Mouse (Mus musculus): ENCODE data around the gene Hoxb6.

Gene Hoxb6

GRCm38 (mm10) chr11:96301064-96301431, 8.8 kb downstream of the Hoxb6 start:
- DNase-seq (ENCODE audit: low read depth) = no peak

- no peak for DNase-seq (ENCODE audit: low read depth)
Measured at GRCm38 (mm10) chr11:96301837-96302236, 9.6 kb downstream of the Hoxb6 start.

GRCm38 (mm10) chr11:96302381-96303150, 10.3 kb downstream of the Hoxb6 start:
- DNase-seq (ENCODE audit: low read depth) = no peak

- DNase-seq (ENCODE audit: low read depth) = no peak
Measured at GRCm38 (mm10) chr11:96303151-96304099, 11.1 kb downstream of the Hoxb6 start, which contains the start of gene Hoxb5. TSS of gene Hoxb5 (plus strand) at chr11:96303336.

GRCm38 (mm10) chr11:96304381-96305195, 12.3 kb downstream of the Hoxb6 start:
- DNase-seq (ENCODE audit: low read depth) = no peak

- DNase-seq (ENCODE audit: low read depth) = no peak
Measured at GRCm38 (mm10) chr11:96305505-96306182, 13.4 kb downstream of the Hoxb6 start.

GRCm38 (mm10) chr11:96306183-96306907, 14.1 kb downstream of the Hoxb6 start:
- no peak for DNase-seq (ENCODE audit: low read depth)

GRCm38 (mm10) chr11:96306908-96307269, 14.6 kb downstream of the Hoxb6 start:
- no peak for DNase-seq (ENCODE audit: low read depth)

- DNase-seq (ENCODE audit: low read depth) = no peak
Measured at GRCm38 (mm10) chr11:96308763-96309162, 16.5 kb downstream of the Hoxb6 start.

GRCm38 (mm10) chr11:96309288-96309687, 17.0 kb downstream of the Hoxb6 start:
- DNase-seq (ENCODE audit: low read depth) = no peak

- DNase-seq (ENCODE audit: low read depth) = no peak
Measured at GRCm38 (mm10) chr11:96310183-96310938, 18.1 kb downstream of the Hoxb6 start.

- no peak for DNase-seq (ENCODE audit: low read depth)
Measured at GRCm38 (mm10) chr11:96311097-96311496, 18.8 kb downstream of the Hoxb6 start.

- DNase-seq (ENCODE audit: low read depth) = no peak
Measured at GRCm38 (mm10) chr11:96311520-96312417, 19.5 kb downstream of the Hoxb6 start.

GRCm38 (mm10) chr11:96313134-96313533, 20.9 kb downstream of the Hoxb6 start:
- no peak for DNase-seq (ENCODE audit: low read depth)

GRCm38 (mm10) chr11:96313806-96314428, 21.6 kb downstream of the Hoxb6 start:
- no peak for DNase-seq (ENCODE audit: low read depth)

- DNase-seq (ENCODE audit: low read depth) = no peak
Measured at GRCm38 (mm10) chr11:96314671-96315343, 22.5 kb downstream of the Hoxb6 start.

- no peak for DNase-seq (ENCODE audit: low read depth)
Measured at GRCm38 (mm10) chr11:96315344-96315681, 23.0 kb downstream of the Hoxb6 start.

All from c-Kit-positive CD71-negative TER-119-negative erythroid progenitor cells, embryonic 14.5 days (primary cell).